Mouse (Mus musculus) erythroid progenitor cell, adult 5-6 weeks (primary cell): ENCODE results near the gene Gm43064. TPM values are rescaled to one million over a fixed set of nuclear protein-coding genes. Genes with fewer than 3 reads are reported as not detected.

Experiments used
- ATAC-seq: replicated peaks from 2 replicates; pipeline ENCODE4 v1.8.0; 2016; ENCODE audit warnings: moderate number of reproducible peaks, mild to moderate bottlenecking, moderate TSS enrichment, inconsistent platforms; ENCODE audit not compliant: poor library complexity, low FRiP score, severe bottlenecking
- total RNA-seq, 2 experiments: library from RNA; stranded (forward) in 1 of 2; stranded (reverse) in 1 of 2; fragments of 150-400 nt in 1 of 2; fragments of 186-747, 209-891 nt in 1 of 2; gene quantifications; 2 replicates each; pipeline versions ENCODE4 v1.2.3 to v1.2.4; 2015 to 2017; ENCODE audit warnings: low replicate concordance in 2 of 2

Gene Gm43064
- total RNA-seq, 2 experiments from 2014 or later, result 21.4 TPM; not detected in 1

- no peak for ATAC-seq
Observed at GRCm38 (mm10) chr3:103851481-103851880, 42.1 kb downstream of the Gm43064 start.

GRCm38 (mm10) chr3:103851882-103852281 lies 42.5 kb downstream of the Gm43064 start:
- no peak for ATAC-seq

- ATAC-seq, result peak; percentile 78
Observed at GRCm38 (mm10) chr3:103852565-103853299, 43.4 kb downstream of the Gm43064 start.

- ATAC-seq, result no peak
Observed at GRCm38 (mm10) chr3:103853804-103854203, 44.4 kb downstream of the Gm43064 start.

GRCm38 (mm10) chr3:103857036-103857805 lies 47.8 kb downstream of the Gm43064 start:
- ATAC-seq, result no peak

- no peak for ATAC-seq
Observed at GRCm38 (mm10) chr3:103857977-103858563, 48.7 kb downstream of the Gm43064 start.

- peak; percentile 55 for ATAC-seq
Observed at GRCm38 (mm10) chr3:103858881-103859801, 49.8 kb downstream of the Gm43064 start, which contains the start of gene Ptpn22. TSS of gene Ptpn22 (plus strand) at chr3:103859795.

GRCm38 (mm10) chr3:103859851-103860391 lies 50.5 kb downstream of the Gm43064 start:
- peak; percentile 57 for ATAC-seq

GRCm38 (mm10) chr3:103862721-103863220 lies 53.4 kb downstream of the Gm43064 start:
- ATAC-seq, result no peak

- ATAC-seq, result no peak
Observed at GRCm38 (mm10) chr3:103864200-103864599, 54.8 kb downstream of the Gm43064 start.

GRCm38 (mm10) chr3:103867424-103867971 lies 58.1 kb downstream of the Gm43064 start:
- no peak for ATAC-seq

GRCm38 (mm10) chr3:103868008-103868407 lies 58.6 kb downstream of the Gm43064 start:
- ATAC-seq, result no peak

- ATAC-seq, result no peak
Observed at GRCm38 (mm10) chr3:103872663-103873098, 63.3 kb downstream of the Gm43064 start.

GRCm38 (mm10) chr3:103874329-103874728 lies 65.0 kb downstream of the Gm43064 start:
- no peak for ATAC-seq

- no peak for ATAC-seq
Observed at GRCm38 (mm10) chr3:103885946-103886345, 76.6 kb downstream of the Gm43064 start.

- ATAC-seq, result no peak
Observed at GRCm38 (mm10) chr3:103887581-103887980, 78.2 kb downstream of the Gm43064 start.
